Mouse (Mus musculus): ENCODE data around the gene Olfr670. TPM values are rescaled to one million over a fixed set of nuclear protein-coding genes. Genes with fewer than 3 reads are reported as not detected.

Olfr670 gene
- polyA plus RNA-seq (2014; fragmentation: Illumina TruSeq; extraction: RNeasy Lipid Tissue Mini Kit (QIAGEN cat#74804); ENCODE audit: low read depth, low replicate concordance) = not detected

GRCm38 (mm10) chr7:104962520-104962919, at the start of gene Olfr670:
TSS of gene Olfr670 (minus strand) at chr7:104962620.

GRCm38 (mm10) chr7:105001929-105002328, 39.5 kb upstream of the Olfr670 start, which contains the start of gene Olfr672:
TSS of gene Olfr672 (minus strand) at chr7:105002029.

GRCm38 (mm10) chr7:104979026-104979425, 16.6 kb upstream of the Olfr670 start, which contains the start of gene Olfr671:
TSS of gene Olfr671 (minus strand) at chr7:104979126.

GRCm38 (mm10) chr7:104933940-104934339, 28.5 kb downstream of the Olfr670 start, which contains the start of gene Olfr669:
TSS of gene Olfr669 (plus strand) at chr7:104934240.

GRCm38 (mm10) chr7:104927957-104928356, 34.5 kb downstream of the Olfr670 start, which contains the start of gene Olfr668:
TSS of gene Olfr668 (minus strand) at chr7:104928057.

GRCm38 (mm10) chr7:104921382-104921781, 41.0 kb downstream of the Olfr670 start, which contains the start of gene Olfr667:
TSS of gene Olfr667 (minus strand) at chr7:104921482.

Other genes starting within 250 kb of the Olfr670 start
- gene Usp17le, start 185.2 kb downstream of the Olfr670 start, polyA plus RNA-seq (2014; fragmentation: Illumina TruSeq; extraction: RNeasy Lipid Tissue Mini Kit (QIAGEN cat#74804); ENCODE audit: low read depth, low replicate concordance) = not detected
- not detected for gene Usp17lb, start 120.0 kb downstream of the Olfr670 start, polyA plus RNA-seq (2014; fragmentation: Illumina TruSeq; extraction: RNeasy Lipid Tissue Mini Kit (QIAGEN cat#74804); ENCODE audit: low read depth, low replicate concordance)
- not detected for gene Usp17la, start 105.6 kb downstream of the Olfr670 start, polyA plus RNA-seq (2014; fragmentation: Illumina TruSeq; extraction: RNeasy Lipid Tissue Mini Kit (QIAGEN cat#74804); ENCODE audit: low read depth, low replicate concordance)
- not detected for gene Olfr665, start 84.6 kb downstream of the Olfr670 start, polyA plus RNA-seq (2014; fragmentation: Illumina TruSeq; extraction: RNeasy Lipid Tissue Mini Kit (QIAGEN cat#74804); ENCODE audit: low read depth, low replicate concordance)
- gene Olfr666, start 66.7 kb downstream of the Olfr670 start, polyA plus RNA-seq (2014; fragmentation: Illumina TruSeq; extraction: RNeasy Lipid Tissue Mini Kit (QIAGEN cat#74804); ENCODE audit: low read depth, low replicate concordance) = not detected
- not detected for gene Olfr667, start 41.1 kb downstream of the Olfr670 start, polyA plus RNA-seq (2014; fragmentation: Illumina TruSeq; extraction: RNeasy Lipid Tissue Mini Kit (QIAGEN cat#74804); ENCODE audit: low read depth, low replicate concordance)
- not detected for gene Olfr668, start 34.6 kb downstream of the Olfr670 start, polyA plus RNA-seq (2014; fragmentation: Illumina TruSeq; extraction: RNeasy Lipid Tissue Mini Kit (QIAGEN cat#74804); ENCODE audit: low read depth, low replicate concordance)
- gene Olfr669, start 28.4 kb downstream of the Olfr670 start, polyA plus RNA-seq (2014; fragmentation: Illumina TruSeq; extraction: RNeasy Lipid Tissue Mini Kit (QIAGEN cat#74804); ENCODE audit: low read depth, low replicate concordance) = not detected
- not detected for gene Olfr671, start 16.5 kb upstream of the Olfr670 start, polyA plus RNA-seq (2014; fragmentation: Illumina TruSeq; extraction: RNeasy Lipid Tissue Mini Kit (QIAGEN cat#74804); ENCODE audit: low read depth, low replicate concordance)
- gene Olfr672, start 39.4 kb upstream of the Olfr670 start, polyA plus RNA-seq (2014; fragmentation: Illumina TruSeq; extraction: RNeasy Lipid Tissue Mini Kit (QIAGEN cat#74804); ENCODE audit: low read depth, low replicate concordance) = not detected
- not detected for gene Olfr675, start 65.8 kb upstream of the Olfr670 start, polyA plus RNA-seq (2014; fragmentation: Illumina TruSeq; extraction: RNeasy Lipid Tissue Mini Kit (QIAGEN cat#74804); ENCODE audit: low read depth, low replicate concordance)
- not detected for gene Olfr676, start 70.1 kb upstream of the Olfr670 start, polyA plus RNA-seq (2014; fragmentation: Illumina TruSeq; extraction: RNeasy Lipid Tissue Mini Kit (QIAGEN cat#74804); ENCODE audit: low read depth, low replicate concordance)
- not detected for gene Olfr677, start 88.8 kb upstream of the Olfr670 start, polyA plus RNA-seq (2014; fragmentation: Illumina TruSeq; extraction: RNeasy Lipid Tissue Mini Kit (QIAGEN cat#74804); ENCODE audit: low read depth, low replicate concordance)
- gene Olfr678, start 101.9 kb upstream of the Olfr670 start, polyA plus RNA-seq (2014; fragmentation: Illumina TruSeq; extraction: RNeasy Lipid Tissue Mini Kit (QIAGEN cat#74804); ENCODE audit: low read depth, low replicate concordance) = not detected
- not detected for gene Olfr679, start 118.6 kb upstream of the Olfr670 start, polyA plus RNA-seq (2014; fragmentation: Illumina TruSeq; extraction: RNeasy Lipid Tissue Mini Kit (QIAGEN cat#74804); ENCODE audit: low read depth, low replicate concordance)
- not detected for gene Olfr680-ps1, start 130.2 kb upstream of the Olfr670 start, polyA plus RNA-seq (2014; fragmentation: Illumina TruSeq; extraction: RNeasy Lipid Tissue Mini Kit (QIAGEN cat#74804); ENCODE audit: low read depth, low replicate concordance)
- not detected for gene Olfr681, start 154.2 kb upstream of the Olfr670 start, polyA plus RNA-seq (2014; fragmentation: Illumina TruSeq; extraction: RNeasy Lipid Tissue Mini Kit (QIAGEN cat#74804); ENCODE audit: low read depth, low replicate concordance)
- not detected for gene Olfr683, start 184.4 kb upstream of the Olfr670 start, polyA plus RNA-seq (2014; fragmentation: Illumina TruSeq; extraction: RNeasy Lipid Tissue Mini Kit (QIAGEN cat#74804); ENCODE audit: low read depth, low replicate concordance)
- not detected for gene Olfr684, start 201.0 kb upstream of the Olfr670 start, polyA plus RNA-seq (2014; fragmentation: Illumina TruSeq; extraction: RNeasy Lipid Tissue Mini Kit (QIAGEN cat#74804); ENCODE audit: low read depth, low replicate concordance)
- not detected for gene Olfr685, start 223.4 kb upstream of the Olfr670 start, polyA plus RNA-seq (2014; fragmentation: Illumina TruSeq; extraction: RNeasy Lipid Tissue Mini Kit (QIAGEN cat#74804); ENCODE audit: low read depth, low replicate concordance)
- gene Olfr686, start 244.9 kb upstream of the Olfr670 start, polyA plus RNA-seq (2014; fragmentation: Illumina TruSeq; extraction: RNeasy Lipid Tissue Mini Kit (QIAGEN cat#74804); ENCODE audit: low read depth, low replicate concordance) = not detected

Data from kidney, adult 10 weeks (tissue).